Mouse (Mus musculus) kidney, adult 11 months (tissue): ENCODE measurements around the gene Ntsr2.
"Not testable (repeated sequence)": the region's sequence is repeated elsewhere in the genome, so short reads cannot be mapped to it uniquely, and the experiment has no call there.

Experiments
- DNase-seq: peaks from one replicate; pipeline ENCODE4 v3.0.0; 2022

Gene Ntsr2

DNA sequence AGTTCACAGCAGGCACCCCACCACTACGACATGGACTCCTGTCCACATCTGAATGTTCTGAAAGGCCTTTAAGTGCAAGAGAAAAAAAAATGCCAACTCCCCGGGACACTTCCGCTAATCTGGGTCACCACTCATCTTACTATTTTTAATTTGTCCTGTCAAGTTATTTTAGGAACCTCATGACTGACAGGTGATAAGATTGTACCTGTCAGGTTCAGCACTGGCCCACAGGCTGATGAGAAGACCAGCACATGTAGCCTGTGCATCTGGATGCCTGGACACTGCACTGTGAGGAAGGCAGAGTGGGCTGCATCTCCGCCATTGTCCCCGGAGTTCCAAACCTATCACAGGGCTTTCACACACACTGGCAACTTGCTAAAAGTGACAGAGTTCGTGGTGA, 3.4 kb upstream of the Ntsr2 start:
- DNase-seq = no peak

DNA sequence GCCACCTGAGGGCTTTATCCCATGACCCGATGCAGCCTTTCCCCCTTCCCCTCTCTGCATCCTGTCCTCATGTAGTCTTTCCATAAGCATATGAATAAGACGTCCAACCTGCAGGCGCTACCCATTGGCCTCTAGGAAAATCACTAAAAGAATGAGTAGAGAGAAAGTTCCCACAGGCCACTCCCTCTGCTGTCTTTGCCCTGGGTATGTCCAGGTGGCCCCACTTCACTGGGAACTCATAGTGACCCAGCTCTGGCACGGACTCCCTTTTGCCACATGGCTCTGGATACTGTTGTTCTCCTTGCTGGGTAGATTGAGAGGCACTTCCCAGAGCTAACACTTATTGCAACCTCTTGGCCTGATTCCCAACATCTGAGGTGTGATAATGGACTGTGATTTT, 2.4 kb downstream of the Ntsr2 start:
- DNase-seq = no peak

DNA sequence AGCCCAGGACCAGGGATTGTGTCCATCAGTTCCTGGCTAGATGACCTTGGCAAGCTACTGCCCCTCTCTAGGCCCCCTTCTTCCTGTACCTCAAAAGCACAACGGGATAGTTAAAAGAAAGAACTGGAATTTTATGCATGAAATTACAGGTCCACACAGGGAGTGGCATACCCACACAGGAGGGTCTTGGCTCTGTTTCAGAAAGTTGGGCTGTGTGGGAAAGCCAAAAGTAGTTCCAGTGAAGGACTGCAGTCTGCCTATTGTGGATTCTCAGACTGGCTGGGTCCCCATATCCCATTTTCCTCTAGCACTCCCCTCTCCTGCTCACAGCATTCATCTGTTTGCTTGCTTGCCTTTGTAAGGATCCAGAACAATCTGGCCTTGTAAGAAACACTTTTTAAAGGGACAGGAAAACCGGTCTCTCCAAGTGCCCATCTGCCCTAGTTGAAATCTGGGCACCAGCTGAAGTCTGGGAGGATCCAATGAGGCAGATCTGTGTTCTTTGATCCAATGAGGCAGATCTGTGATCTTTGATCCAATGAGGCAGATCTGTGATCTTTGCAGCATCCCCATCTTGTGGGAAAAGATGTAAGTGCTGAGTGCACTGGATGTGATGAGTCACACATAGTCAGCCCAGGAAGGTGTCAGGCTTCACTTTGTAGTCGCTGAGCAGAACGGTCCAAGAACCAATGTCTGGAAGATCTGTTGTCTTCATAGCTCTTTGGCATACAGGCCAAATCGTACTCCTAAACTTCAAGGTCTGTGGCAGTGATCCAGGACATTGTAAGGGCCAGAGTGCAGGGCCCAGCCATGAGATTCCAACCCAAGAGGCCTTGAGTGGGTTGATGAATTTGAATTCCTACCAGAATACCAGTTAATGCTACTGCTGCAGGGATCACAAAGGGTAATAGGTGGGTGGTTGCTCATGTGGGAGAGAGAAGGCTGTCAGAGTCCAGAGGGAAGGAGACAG, 4.0 kb downstream of the Ntsr2 start:
- DNase-seq = no peak

DNA sequence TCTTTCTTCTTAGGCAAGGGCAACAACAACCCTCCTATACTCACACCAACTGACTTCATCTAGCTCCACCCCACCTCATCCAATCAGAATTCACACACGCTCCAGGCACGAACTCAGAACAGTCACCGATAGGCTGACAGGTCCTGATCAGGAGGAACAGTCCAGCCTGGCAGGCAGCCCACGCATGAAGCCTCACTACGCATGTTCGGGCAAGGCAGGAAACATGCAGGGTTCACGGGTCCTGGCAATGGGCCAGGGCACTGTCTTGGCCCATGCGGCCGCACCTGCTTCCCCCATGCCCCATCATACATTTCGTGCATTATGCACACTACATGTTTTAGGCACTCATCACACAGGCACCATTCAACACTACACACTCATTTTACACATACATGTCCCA, 8.3 kb downstream of the Ntsr2 start:
- no peak for DNase-seq

DNA sequence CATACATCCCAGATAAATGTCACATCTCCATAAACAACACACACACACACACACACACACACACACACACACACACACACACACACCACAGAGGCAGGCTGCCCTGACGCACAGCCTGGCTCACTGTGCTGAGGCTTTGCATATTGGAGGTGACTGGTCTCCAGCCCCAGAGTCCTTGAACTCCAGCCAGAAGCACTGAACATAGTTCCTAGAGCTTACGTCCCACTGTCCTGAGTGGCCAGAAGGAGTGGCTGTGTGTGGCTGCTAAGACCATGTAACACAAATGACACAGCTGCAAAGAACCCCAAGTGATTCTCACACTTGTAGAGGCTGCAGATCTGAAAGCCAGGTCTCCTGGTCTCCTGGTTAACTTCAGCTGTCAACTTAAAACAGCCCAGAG, 8.8 kb downstream of the Ntsr2 start:
- no peak for DNase-seq

DNA sequence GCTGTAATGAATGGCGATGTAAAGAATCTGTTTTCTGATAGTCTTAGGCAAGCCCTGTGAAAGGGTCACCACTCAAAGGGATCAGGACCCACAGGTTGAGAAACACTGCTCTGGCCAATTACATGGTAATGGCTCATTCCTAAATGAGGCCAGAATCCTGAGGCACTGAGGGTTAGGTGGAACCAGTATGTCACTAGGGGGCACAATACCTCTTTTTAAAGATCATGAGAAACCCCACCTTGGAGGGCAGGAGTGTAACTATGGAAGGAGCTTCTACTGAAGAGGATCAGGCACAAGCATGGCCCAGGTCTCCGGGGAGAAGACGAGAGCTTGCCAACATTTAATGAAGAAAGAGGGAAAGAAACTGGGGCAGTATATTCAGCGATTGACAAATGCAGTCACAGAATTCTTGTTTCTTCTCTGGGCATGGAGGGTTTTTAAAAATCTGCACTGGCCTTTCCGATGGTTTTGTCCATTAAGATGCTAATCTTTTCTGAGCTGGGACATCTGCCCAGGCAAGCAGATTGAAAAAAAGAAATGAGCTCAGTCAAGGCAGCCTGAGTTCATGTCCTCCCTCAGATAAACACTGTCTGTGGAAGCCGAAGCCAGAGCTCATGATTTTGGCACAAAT, 9.9 kb downstream of the Ntsr2 start:
- no peak for DNase-seq

DNA sequence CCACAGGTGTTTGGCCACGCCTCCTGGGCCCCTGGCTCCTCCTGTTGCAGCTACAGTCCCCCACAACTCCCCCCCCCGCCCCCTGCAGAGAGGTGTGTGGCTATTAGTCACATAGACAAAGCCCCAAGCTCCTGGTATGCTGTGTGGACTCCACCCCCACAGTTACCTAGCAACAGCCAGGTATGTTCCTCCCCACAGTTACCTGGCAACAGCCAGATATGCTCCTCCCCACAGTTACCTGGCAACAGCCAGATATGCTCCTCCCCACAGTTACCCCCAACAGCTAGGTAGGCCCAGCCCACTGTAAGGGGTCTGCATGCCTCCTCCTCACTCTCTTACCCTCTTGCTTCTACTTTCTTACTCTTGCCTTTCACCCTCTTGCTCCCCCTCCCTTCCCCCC, 11.8 kb downstream of the Ntsr2 start:
- no peak for DNase-seq

DNA sequence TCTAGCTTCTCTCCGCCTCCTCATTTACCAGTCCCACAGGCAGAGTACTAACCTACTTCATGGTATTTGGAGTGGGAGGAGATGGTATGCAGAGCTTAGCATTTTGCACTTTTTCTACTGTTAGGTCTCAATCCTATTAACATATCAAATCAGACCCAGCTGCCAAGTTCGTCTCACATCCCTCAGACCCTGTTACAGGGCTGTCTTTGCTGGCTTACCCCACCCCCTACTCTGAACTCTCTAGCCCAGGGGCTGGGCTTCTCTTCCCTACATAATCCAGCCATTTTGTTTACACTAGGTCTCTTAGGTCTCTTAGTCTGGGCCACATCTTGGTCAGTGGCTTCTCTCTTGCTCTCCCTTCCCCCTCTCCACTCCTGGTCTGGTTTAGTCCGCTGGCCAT, 16.0 kb downstream of the Ntsr2 start:
- no peak for DNase-seq

DNA sequence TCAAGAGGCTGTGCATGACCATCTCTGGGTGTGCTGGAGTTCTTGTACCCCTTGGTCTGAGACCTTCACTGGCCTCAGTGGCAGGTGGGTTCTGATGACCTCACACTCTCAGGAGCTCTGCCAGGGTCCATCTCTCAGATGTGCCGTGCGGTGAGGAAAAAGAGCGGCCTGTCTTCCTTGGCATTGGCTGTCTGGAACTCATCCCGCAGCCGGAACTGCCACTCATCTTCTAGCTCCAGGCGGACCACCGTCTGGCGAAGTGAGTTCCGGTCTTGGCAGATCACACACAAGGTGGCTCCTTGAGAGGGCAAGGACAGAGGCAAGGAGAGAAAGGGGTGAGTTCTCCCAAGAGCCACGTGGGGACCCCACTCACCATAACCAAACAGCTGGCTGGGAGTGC, 19.1 kb downstream of the Ntsr2 start:
- no peak for DNase-seq

DNA sequence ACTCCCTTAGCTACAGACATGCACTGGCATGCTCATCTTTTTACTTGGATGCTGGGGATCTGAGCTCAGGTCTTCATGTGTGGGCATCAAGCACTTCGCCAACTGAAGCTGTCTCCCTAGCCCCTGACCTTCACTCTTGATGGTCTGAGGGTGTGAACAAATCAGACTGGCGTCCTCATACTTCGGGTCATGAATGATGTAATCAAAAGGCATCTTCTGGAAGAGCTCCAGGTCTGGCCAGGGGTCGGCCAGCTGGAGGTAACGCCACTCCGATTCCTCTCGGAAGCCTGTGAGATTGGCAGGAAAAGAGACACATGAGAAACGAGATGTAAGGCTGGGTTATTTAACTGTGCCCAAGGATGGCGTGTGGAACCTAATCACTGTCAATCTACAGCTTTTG, 37.4 kb downstream of the Ntsr2 start:
- DNase-seq = no peak

DNA sequence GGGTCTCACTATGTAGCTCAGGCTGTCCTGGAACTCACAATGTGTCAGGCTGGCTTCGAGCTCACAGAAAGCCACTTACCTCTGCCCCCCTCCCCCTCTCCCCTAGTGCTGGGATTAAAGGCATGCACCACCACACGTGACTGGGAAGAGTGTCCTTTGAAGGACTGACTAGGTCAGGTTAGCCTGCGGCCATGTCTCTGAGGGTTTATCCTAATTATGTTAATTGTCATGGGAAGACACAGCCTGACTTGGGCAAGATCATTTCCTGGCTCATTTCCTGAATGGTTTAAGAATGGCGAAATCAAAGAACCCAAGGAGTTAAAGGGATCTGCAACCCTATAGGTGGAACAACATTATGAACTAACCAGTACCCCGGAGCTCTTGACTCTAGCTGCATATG, 41.6 kb downstream of the Ntsr2 start:
- DNase-seq = no peak

DNA sequence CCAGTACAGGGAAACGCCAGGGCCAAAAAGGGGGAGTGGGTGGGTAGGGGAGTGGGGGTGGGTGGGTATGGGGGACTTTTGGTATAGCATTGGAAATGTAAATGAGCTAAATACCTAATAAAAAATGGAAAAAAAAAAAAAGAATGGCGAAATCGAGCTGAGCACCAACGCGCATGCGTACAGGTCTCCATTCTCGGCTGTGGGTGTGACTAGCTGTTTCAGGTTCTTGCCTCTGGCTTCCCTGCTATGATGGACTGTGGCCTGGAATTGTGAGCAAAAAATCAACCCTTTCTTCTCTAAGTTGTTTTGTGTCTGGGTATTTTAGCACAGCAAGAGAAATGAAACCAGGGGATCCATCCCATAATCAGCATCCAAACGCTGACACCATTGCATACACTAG, 42.1 kb downstream of the Ntsr2 start:
- DNase-seq = not testable (repeated sequence)

DNA sequence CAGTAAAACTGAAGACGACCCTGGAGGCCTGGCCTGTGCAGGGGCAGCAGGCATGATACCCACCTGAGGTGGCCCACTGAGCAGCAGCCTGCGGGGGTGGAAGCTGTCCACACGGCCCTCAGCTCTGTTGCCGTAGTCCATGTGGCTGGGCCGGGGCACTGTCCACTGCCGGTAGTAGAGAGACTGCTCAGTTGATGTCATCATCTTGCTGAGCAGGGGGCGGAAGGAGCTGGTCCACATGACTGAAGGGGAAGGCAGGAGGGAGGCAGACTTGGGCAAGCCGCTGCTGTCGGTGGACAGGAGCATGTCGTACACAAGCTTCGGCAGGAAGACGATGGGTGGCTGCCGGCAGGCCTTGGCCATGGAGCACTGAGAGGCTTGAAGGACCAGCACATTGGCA, 43.0 kb downstream of the Ntsr2 start:
- DNase-seq = no peak

DNA sequence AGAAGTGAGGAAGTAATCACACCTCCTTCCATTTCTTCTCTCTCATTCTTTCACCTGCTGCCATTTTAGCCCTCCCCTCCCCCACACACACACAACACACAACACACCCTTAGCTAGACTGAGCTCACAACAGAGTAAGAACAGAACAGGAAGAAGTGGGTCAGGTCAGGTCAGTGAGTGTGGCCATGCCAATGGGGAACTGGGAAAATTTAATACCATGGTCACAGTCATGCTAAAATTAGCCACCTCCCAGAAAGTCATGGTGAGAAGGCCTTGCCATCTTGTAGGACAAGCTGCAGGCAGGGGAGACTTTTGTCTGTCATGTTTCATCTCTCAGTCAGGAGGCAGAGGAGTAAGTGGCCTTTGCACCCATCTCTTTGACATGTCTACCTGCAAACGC, 45.5 kb downstream of the Ntsr2 start:
- DNase-seq = no peak
